Mouse (Mus musculus) liver, adult 2 months (tissue): ENCODE results near the gene Scamp1.

Source experiments
- CTCF ChIP-seq: fragments of 200-500 bp; IDR thresholded peaks from 2 replicates; pipeline ENCODE4 v1.5.1; 2011; ENCODE audit warnings: low read depth, low read length, control low read depth
- POLR2A ChIP-seq: fragments of 200-500 bp; IDR thresholded peaks from 2 replicates; pipeline ENCODE4 v1.6.1; 2011; ENCODE audit warnings: low read length, control low read depth; ENCODE audit not compliant: insufficient read depth; ENCODE audit errors: extremely low read depth

GRCm38 (mm10) chr13:94293911-94294310 is 8.3 kb upstream of the Scamp1 start:
- TF ChIP-seq POLR2A = no peak
- TF ChIP-seq CTCF = no peak
